Mouse (Mus musculus) gastrocnemius, postnatal 14 days (tissue): ENCODE data around the gene Gm572. TPM values are rescaled to one million over a fixed set of nuclear protein-coding genes. Genes with fewer than 3 reads are reported as not detected.

Experiments used
- DNase-seq: peaks from one replicate; pipeline ENCODE4 v3.0.0; 2021; ENCODE audit warnings: mixed read lengths
- intact Hi-C: fragments of 180-260 bp; cut with DNase I; formaldehyde crosslinking; loops from one replicate; pipeline ENCODE4 v1.15.1; 2025; ENCODE audit warnings: low total_unique reads
- total RNA-seq, 2 experiments: library from RNA; stranded (reverse); gene quantifications; 2 replicates each; pipeline ENCODE4 v1.2.3; 2021

Gene Gm572
- total RNA-seq, 2 experiments from 2014 or later = 6.9 to 7.7 TPM

GRCm38 (mm10) chr4:148704756-148705155 lies 61.6 kb downstream of the Gm572 start:
- DNase-seq = peak; percentile 39
- intact Hi-C loops = loop anchor here (10.0 kb wide), 1 partner anchor 370 kb away; no protein-coding TSS in a partner anchor

- no peak for DNase-seq
- intact Hi-C loops = loop anchor here (10.0 kb wide), 1 partner anchor 366 kb away; no protein-coding TSS in a partner anchor
Measured at GRCm38 (mm10) chr4:148708836-148709235, 65.7 kb downstream of the Gm572 start.

DNA sequence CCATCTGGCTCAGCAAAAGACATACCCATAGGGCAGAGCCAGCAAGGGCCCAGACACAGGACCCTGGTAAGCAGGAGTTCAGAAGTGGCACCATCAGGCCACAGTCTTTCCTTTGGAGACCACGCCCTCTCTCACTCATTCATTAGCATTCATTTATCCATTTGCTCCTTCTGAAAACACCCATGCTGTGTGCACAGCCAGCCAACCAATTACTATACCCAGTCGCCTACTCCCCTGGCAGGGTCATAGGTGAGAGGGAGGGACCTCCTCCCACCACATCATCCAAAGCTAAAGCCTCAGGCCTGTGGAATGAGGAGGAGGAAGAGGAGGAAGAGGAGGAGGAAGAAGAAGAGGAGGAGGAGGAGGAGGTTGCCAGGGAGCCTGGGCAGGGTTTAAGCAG lies 67.3 kb downstream of the Gm572 start:
- intact Hi-C loops = no loop called here
- DNase-seq = no peak

DNA sequence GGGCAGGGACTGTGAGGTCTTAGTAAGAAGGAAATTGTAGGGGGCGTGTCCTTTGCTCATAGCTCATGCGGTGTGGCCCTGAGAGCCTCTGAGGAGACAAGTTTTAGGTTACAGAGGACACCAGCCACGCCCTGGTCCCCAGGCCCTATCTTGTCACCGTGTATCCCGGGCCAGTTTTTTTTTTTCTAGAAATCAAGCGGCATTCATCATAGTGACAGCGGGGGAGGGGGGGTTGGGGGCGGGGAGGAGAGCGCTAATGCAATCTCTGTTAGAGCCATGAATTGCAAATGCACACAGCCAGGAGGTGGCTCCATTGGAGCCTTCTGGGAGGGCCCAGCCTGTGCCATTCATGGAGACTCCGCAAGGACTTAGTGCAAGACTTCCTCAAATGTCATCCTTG lies 68.2 kb downstream of the Gm572 start:
- intact Hi-C loops = no loop called here
- no peak for DNase-seq

GRCm38 (mm10) chr4:148712632-148713031 lies 69.5 kb downstream of the Gm572 start:
- intact Hi-C loops = no loop called here
- no peak for DNase-seq

DNA sequence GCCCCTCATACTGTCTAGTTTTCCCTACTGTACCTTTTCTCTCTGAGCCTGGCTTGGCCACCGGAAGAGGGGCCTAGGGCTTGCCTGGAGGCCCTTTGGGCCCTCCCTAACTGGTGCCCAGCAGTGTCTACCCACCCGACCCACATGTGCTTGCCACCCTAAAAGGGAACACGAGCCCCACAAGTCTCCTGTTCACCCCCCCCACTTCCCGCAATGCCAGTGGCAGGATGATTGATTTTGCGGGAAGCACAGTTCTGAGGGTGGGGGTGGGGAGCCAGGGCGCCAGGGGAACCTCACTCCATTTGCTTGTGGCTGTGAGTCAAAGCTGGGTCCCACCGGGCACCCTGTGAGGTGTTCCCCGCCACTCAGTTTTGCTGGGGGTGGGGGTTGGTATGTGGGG lies 70.9 kb downstream of the Gm572 start:
- intact Hi-C loops = no loop called here
- DNase-seq = no peak

DNA sequence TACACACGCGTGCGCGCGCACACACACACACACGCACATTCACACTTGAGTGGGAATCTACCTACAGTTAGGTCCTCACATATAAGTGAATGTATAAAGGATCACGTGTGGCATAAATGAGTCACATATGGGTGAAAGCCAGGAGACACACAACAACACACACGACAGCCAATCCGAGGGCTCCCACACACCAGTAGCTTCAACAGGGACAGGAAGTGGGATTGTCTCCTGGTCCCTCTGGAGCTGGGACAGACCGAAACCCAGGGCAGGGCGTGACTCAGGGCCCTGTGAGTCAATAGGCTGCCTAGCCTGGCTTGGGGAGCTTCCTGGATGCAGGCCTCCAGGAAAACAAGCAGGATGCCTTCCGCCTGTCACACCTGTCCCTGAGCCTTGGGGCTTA lies 71.6 kb downstream of the Gm572 start:
- intact Hi-C loops = no loop called here

GRCm38 (mm10) chr4:148715396-148715795 lies 72.3 kb downstream of the Gm572 start:
- intact Hi-C loops = no loop called here
- no peak for DNase-seq

More for the DNA sequence above, 71.6 kb downstream of the Gm572 start:
- DNase-seq = no peak

Other genes starting within 250 kb of the Gm572 start
- gene Ubiad1, start 198.5 kb upstream of the Gm572 start, total RNA-seq = 10 to 100 TPM in 1 of 2 experiments, 1 to 10 TPM in 1; 8.4 to 10.1 TPM
- gene Mtor, start 194.7 kb upstream of the Gm572 start, total RNA-seq = 10 to 100 TPM; 27.5 to 31.4 TPM
- 10 to 100 TPM; 23.9 to 72.0 TPM for gene Angptl7, start 142.9 kb upstream of the Gm572 start, total RNA-seq
- 10 to 100 TPM; 20.0 to 23.0 TPM for gene Exosc10, start 84.9 kb upstream of the Gm572 start, total RNA-seq
- 10 to 100 TPM; 15.9 to 20.9 TPM for gene Srm, start 51.8 kb upstream of the Gm572 start, total RNA-seq
- under 1 TPM; 0.35 to 0.41 TPM for gene Masp2, start 40.8 kb upstream of the Gm572 start, total RNA-seq
- 100 to 1,000 TPM; 115 TPM for gene Tardbp, start 16.3 kb upstream of the Gm572 start, total RNA-seq
- gene Casz1, start 161.1 kb downstream of the Gm572 start, total RNA-seq = 10 to 100 TPM; 31.2 to 32.9 TPM